Mouse (Mus musculus) mesoderm, embryonic 11.5 days (tissue): ENCODE results near the gene Ccdc36.
A peak's percentile ranks its signal among the peaks of the same experiment; 100 is the strongest.

ENCODE experiments used
- DNase-seq: peaks from one replicate; pipeline ENCODE4 v3.0.0-alpha.2; 2012; ENCODE audit warnings: low read depth, low spot score

Gene Ccdc36

DNA sequence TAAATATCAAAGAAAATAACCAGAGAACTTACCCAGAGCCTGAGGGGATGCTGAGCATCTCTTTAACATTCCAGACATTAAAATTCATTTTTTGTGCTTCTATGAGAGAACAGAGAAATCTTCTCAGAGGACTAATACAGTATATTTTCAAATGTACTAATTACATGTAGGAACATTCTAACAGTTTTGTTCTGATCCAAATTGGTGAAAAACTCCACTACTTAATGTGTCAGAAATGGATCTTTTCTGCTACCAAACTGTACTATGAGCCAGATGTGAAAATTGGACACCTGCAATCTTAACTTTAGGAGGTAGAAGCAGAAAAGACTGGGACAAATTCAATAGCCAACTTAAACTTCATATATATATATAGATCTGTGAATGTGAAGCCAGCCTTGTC lies at the start of gene Ccdc36:
Ccdc36 (minus strand) TSS at position 101 of the 400 bp plus-strand sequence.
- DNase-seq = no peak

- DNase-seq = no peak
Measured at GRCm38 (mm10) chr9:108474528-108474927, 46.2 kb upstream of the Ccdc36 start.

DNA sequence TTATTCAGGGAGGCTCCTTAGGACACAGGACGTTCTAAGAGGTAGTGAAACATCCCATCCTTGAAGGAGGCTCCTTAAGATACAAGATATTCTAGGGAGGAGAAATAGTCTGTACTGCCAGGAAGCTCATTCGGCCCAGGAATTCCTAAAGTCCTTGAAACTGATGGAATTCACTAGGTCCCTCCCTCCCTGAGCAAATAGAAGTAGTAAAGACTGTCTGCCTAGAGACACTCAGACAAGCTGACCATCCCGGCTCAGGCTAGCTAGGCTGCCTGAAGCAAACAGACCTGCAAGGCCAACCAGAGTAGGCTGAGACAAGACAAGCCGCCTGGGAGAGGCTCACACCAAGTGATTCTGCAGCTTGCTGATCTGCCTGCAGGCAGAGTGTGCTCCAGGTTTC lies 41.6 kb upstream of the Ccdc36 start:
- DNase-seq = no peak

GRCm38 (mm10) chr9:108469430-108469829 lies 41.1 kb upstream of the Ccdc36 start:
- no peak for DNase-seq

- no peak for DNase-seq
Measured at GRCm38 (mm10) chr9:108466219-108466618, 37.9 kb upstream of the Ccdc36 start.

DNA sequence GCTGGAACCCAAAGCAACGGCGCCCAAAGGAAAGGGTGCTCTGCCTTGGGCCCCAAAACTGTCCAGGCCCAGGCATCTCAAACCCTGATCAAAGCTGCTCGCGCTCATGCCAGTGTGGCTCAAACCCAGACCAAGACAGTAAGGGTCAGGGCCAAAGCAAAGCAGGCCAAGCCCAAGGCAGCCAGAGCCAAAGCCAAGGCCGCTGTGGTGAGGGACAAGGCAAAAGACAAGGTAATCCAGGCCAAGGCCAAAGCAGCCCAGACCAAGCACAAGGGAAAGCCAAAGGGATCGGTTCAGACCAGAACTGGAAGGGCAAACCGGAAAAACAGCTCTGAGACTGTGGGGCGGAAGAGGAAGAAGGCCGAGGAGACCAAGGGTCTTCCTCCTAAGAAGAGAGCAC lies 35.4 kb upstream of the Ccdc36 start:
- no peak for DNase-seq

DNA sequence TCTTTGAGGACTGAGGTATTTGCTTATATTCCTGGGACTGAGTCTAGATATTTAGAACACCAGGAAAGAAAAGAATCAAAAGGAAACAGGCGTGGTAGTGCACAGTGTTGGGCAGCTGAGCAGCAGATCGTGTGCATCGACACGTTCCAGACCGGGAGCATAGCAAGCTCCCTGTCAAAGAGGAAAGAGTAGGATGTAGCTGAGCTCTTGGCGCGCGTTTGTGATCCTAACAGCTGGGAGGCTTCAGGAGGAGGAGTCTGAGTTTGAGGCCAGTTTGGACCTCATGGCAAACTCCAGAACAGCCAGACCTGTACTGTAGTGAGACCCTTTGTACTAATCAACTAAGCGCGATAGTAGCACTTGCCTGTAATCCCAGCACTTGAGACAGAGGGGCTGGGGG lies 33.9 kb upstream of the Ccdc36 start:
- DNase-seq = no peak

GRCm38 (mm10) chr9:108461675-108462074 lies 33.4 kb upstream of the Ccdc36 start:
- DNase-seq = no peak

- DNase-seq = no peak
Measured at GRCm38 (mm10) chr9:108461181-108461631, 32.9 kb upstream of the Ccdc36 start, which contains the start of gene Klhdc8b. Klhdc8b (minus strand) TSS chr9:108461581.

GRCm38 (mm10) chr9:108460319-108461178 lies 32.3 kb upstream of the Ccdc36 start, which contains the start of gene Ccdc71:
Ccdc71 (plus strand) TSS chr9:108460527.
- DNase-seq = peak; percentile 90

DNA sequence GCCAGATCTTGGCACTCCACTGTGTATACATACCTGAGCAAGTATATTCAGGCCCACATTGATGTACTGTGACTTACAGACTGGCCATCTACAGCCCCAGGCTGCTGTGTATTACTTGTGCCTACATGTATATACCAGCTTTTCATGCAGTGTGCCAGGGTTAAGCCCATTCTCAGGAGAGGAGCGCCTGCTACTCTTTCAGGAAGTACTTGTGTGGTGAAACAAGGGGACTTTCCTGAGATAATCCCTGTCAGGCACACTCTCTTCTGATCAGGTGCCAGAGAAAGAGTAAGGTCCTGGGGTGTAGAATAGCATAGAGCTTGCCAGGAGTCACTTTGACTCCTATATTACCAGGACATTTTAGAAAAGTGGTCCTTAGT lies 31.6 kb upstream of the Ccdc36 start:
- no peak for DNase-seq

DNA sequence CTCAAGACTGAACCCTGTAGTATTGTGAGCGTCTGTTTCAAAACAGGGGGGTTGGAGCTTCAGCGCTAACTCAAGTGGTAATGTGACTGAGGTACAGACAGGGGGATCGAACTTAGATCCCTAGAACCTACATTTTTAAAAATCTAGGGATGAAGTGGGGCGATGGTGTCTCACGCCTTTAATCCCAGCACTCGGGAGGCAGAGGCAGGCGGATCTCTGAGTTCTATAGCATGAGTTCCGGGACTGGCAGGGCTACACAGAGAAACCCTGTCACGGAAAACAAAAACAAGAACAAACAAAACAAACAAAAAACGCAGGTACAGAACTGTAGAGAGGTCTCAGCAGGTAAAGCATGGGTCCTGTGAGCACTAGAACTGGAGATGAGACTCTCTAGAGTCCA lies 28.7 kb upstream of the Ccdc36 start:
- no peak for DNase-seq

DNA sequence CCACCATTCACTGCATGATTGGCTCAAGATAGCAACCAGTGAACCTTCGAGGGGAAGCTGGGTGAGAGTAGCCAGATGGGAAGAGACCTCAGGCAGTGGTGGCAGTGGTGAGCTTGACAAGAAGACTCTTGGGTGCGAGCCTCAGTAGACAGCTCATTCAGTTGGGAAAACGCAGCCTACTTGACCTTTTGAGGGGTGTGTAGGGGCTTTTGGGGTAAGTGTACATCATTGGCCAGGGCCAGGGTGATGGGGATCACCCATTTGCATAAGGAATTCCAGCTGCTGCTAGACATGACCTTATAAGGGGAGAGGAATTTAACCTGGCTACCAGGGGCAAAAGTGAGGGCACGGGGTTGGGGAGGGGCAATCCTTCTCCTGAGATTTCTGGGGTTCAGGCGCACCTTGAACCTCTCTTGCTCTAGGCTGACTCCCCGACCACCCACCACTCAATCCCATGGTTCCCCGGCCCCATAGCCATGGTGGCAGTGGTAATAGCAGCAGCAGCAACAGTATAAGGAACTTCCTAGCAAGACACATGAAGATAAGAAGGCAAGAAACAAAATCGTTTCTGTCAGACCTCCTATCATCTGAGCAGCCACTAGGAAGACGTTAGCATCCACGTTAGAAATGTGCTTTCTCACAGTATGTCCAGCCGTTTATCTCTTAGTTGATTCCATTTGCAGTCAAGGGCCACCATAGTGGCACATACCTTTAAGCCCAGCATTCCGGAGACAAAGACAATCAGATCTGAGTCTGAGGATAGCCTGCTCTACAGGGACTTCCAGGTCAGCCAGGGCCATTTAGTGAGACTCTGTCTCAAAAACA lies 27.7 kb upstream of the Ccdc36 start:
- no peak for DNase-seq

DNA sequence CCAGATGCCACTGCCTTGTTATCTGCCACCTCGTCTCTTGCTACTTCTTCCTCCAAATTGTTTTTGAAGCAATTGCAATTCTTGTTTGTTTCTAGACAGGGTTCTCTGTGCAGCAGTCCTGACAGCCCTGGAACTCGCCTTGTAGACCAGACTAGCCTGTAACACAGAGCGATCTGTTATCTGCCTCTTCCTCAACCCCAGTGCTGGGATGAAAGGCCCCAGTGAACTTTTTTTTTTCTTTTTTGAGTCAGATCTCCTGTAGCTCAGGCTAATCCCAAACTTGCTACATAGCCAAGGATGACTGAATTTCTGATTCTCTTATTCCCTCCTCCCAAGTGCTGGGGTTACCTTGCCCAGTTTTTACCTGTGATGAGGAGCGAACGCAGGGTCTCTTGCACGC lies 26.1 kb upstream of the Ccdc36 start:
- no peak for DNase-seq

GRCm38 (mm10) chr9:108453458-108453857 lies 25.2 kb upstream of the Ccdc36 start:
- no peak for DNase-seq

DNA sequence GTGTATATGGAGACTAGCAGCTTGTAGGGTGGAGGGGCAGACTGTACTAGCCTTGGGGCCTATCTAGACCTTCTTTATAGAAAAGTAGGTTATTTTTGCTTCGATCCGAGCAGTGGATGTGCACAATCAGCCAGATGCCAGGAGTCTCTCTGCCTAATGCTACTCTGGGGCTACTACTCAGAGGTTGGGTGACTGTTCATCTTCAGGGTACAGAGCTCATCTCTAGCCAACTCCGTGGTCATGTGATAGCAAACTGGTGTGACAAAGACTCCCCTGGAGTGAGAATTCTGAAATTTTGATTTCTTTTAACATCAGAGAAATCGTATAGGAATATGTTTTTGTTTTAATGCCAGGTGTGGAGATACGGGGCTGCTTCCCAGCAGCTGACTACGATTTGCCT lies 24.6 kb upstream of the Ccdc36 start:
- no peak for DNase-seq

- DNase-seq = peak; percentile 92
Measured at GRCm38 (mm10) chr9:108452291-108452906, 24.1 kb upstream of the Ccdc36 start.

GRCm38 (mm10) chr9:108451519-108452160 lies 23.4 kb upstream of the Ccdc36 start:
- no peak for DNase-seq

DNA sequence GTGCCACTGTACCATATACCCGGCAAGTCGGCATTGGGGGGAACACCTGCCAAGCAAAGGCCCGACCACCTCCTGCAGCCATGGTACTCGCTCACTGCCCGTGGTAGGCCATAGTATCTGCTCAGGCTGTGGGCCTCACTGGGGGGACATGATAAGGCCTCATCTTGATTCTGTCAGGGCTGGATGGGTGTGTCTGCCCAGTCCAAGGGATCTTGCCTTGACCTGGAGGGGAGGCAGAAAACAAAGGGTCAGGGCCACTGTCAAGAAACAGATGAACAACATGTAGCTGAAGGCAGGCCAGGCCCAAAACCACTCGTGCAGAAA lies 22.8 kb upstream of the Ccdc36 start:
- DNase-seq = no peak

GRCm38 (mm10) chr9:108450292-108451169 lies 22.2 kb upstream of the Ccdc36 start:
- peak; percentile 62 for DNase-seq

GRCm38 (mm10) chr9:108449860-108450259 lies 21.6 kb upstream of the Ccdc36 start:
- DNase-seq = peak; percentile 79
